Mouse (Mus musculus): ENCODE results near the gene Lsm2. TPM values are rescaled to one million over a fixed set of nuclear protein-coding genes. Genes with fewer than 3 reads are reported as not detected.
"Not testable (repeated sequence)": the region's sequence is repeated elsewhere in the genome, so short reads cannot be mapped to it uniquely, and the experiment has no call there.

Lsm2 gene
- polyA plus RNA-seq, 1 experiment from 2014 or later = 99.4 TPM

- no peaks in the 10 kb centered on the region for H3K36me3 ChIP-seq
- 29% methylated on average over 19 of the region's 19 CpGs for WGBS
- peak overlapping the region; percentile 37 for H3K4me2 ChIP-seq
- H3K4me3 ChIP-seq = no peak overlapping the region
- H3K27me3 ChIP-seq = no peaks in the 10 kb centered on the region
- no peak overlapping the region for H3K27ac ChIP-seq (replicated peaks)
- no peak for ATAC-seq (ENCODE audit: low read depth)
- no peak overlapping the region; the same call in 1 of the 2 replicates for H3K9ac ChIP-seq
- peaks cover 34% of the 10 kb centered on the region for H3K4me1 ChIP-seq (replicated peaks)
- H3K9me3 ChIP-seq = no peaks in the 10 kb centered on the region
These were observed 48.2 kb downstream of the Lsm2 start for GRCm38 (mm10) chr17:35029691-35030532.

- Histone ChIP-seq H3K36me3 (no peaks in the 10 kb centered on the region), H3K27ac (replicated peaks) (no peak overlapping the region), H3K9me3 (no peaks in the 10 kb centered on the region), H3K27me3 (no peaks in the 10 kb centered on the region), H3K9ac (no peak overlapping the region), H3K4me2 (no peak overlapping the region), H3K4me1 (replicated peaks) (peaks cover 28% of the 10 kb centered on the region), H3K4me3 (no peak overlapping the region)
- no peak for ATAC-seq (ENCODE audit: low read depth)
- 92% methylated on average over 11 of the region's 11 CpGs for WGBS
These were observed 49.6 kb downstream of the Lsm2 start for GRCm38 (mm10) chr17:35031272-35031671.

GRCm38 (mm10) chr17:35031880-35032279 is 50.2 kb downstream of the Lsm2 start:
- ATAC-seq (ENCODE audit: low read depth) = no peak
- no peaks in the 10 kb centered on the region for H3K27me3 ChIP-seq
- no peak overlapping the region for H3K4me3 ChIP-seq
- no peak overlapping the region for H3K9ac ChIP-seq
- no peak overlapping the region for H3K4me2 ChIP-seq
- WGBS = 85% methylated on average over 7 of the region's 7 CpGs
- peaks cover 24% of the 10 kb centered on the region for H3K4me1 ChIP-seq (replicated peaks)
- H3K9me3 ChIP-seq = no peaks in the 10 kb centered on the region
- H3K36me3 ChIP-seq = no peaks in the 10 kb centered on the region
- no peak overlapping the region for H3K27ac ChIP-seq (replicated peaks)

GRCm38 (mm10) chr17:35032323-35032870 is 50.7 kb downstream of the Lsm2 start:
- 73% methylated on average over 8 of the region's 8 CpGs for WGBS

GRCm38 (mm10) chr17:35033703-35034102 is 52.0 kb downstream of the Lsm2 start:
- H3K27me3 ChIP-seq; H3K9ac ChIP-seq; H3K36me3 ChIP-seq; ATAC-seq (ENCODE audit: low read depth); H3K4me2 ChIP-seq; H3K4me3 ChIP-seq; H3K9me3 ChIP-seq; H3K27ac ChIP-seq (replicated peaks); H3K4me1 ChIP-seq (replicated peaks): not testable (repeated sequence)
- 81% methylated on average over 1 of the region's 1 CpGs for WGBS

More at GRCm38 (mm10) chr17:35032323-35032870, 50.7 kb downstream of the Lsm2 start:
- ATAC-seq (ENCODE audit: low read depth) = no peak
- Histone ChIP-seq H3K4me1 (replicated peaks) (peaks cover 21% of the 10 kb centered on the region), H3K27me3 (no peaks in the 10 kb centered on the region), H3K9me3 (no peaks in the 10 kb centered on the region), H3K27ac (replicated peaks) (no peak overlapping the region), H3K4me3 (no peak overlapping the region), H3K9ac (no peak overlapping the region), H3K36me3 (no peaks in the 10 kb centered on the region), H3K4me2 (no peak overlapping the region)

- Histone ChIP-seq H3K4me2 (no peak overlapping the region), H3K27ac (replicated peaks) (no peak overlapping the region), H3K9me3 (no peaks in the 10 kb centered on the region), H3K4me3 (no peak overlapping the region), H3K27me3 (no peaks in the 10 kb centered on the region), H3K36me3 (no peaks in the 10 kb centered on the region), H3K4me1 (replicated peaks) (peaks cover 1% of the 10 kb centered on the region), H3K9ac (no peak overlapping the region)
- 74% methylated on average over 6 of the region's 6 CpGs for whole genome bisulfite sequencing
- no peak for ATAC-seq (ENCODE audit: low read depth)
These were observed 53.2 kb downstream of the Lsm2 start for GRCm38 (mm10) chr17:35034896-35035295.

Other genes with a start within 250 kb of the Lsm2 start
- not detected in 2 replicates for gene C4b, start 238.0 kb upstream of the Lsm2 start, polyA plus RNA-seq (2015; fragmentation: Nextera tagmentation; extraction: Ambion mirVana)
- not detected in 2 replicates for gene Cyp21a1, start 177.3 kb upstream of the Lsm2 start, polyA plus RNA-seq (2015; fragmentation: Nextera tagmentation; extraction: Ambion mirVana)
- 31.6 and 34.2 TPM in 2 replicates for gene Stk19, start 144.9 kb upstream of the Lsm2 start, polyA plus RNA-seq (2015; fragmentation: Nextera tagmentation; extraction: Ambion mirVana)
- 63.0 and 63.2 TPM in 2 replicates for gene Dxo, start 144.8 kb upstream of the Lsm2 start, polyA plus RNA-seq (2015; fragmentation: Nextera tagmentation; extraction: Ambion mirVana)
- gene Skiv2l, start 131.7 kb upstream of the Lsm2 start, polyA plus RNA-seq (2015; fragmentation: Nextera tagmentation; extraction: Ambion mirVana) = 49.7 and 57.1 TPM in 2 replicates
- 81.6 and 90.5 TPM in 2 replicates for gene Nelfe, start 131.5 kb upstream of the Lsm2 start, polyA plus RNA-seq (2015; fragmentation: Nextera tagmentation; extraction: Ambion mirVana)
- gene Cfb, start 119.3 kb upstream of the Lsm2 start, polyA plus RNA-seq (2015; fragmentation: Nextera tagmentation; extraction: Ambion mirVana) = 1.8 and 2.9 TPM in 2 replicates
- gene Zbtb12, start 102.4 kb upstream of the Lsm2 start, polyA plus RNA-seq (2015; fragmentation: Nextera tagmentation; extraction: Ambion mirVana) = 9.5 and 10.4 TPM in 2 replicates
- not detected in 2 replicates for gene Gm20547, start 99.8 kb upstream of the Lsm2 start, polyA plus RNA-seq (2015; fragmentation: Nextera tagmentation; extraction: Ambion mirVana)
- gene C2, start 83.6 kb upstream of the Lsm2 start, polyA plus RNA-seq (2015; fragmentation: Nextera tagmentation; extraction: Ambion mirVana) = 0.99 and 2.1 TPM in 2 replicates
- 86.8 and 88.7 TPM in 2 replicates for gene Ehmt2, start 83.4 kb upstream of the Lsm2 start, polyA plus RNA-seq (2015; fragmentation: Nextera tagmentation; extraction: Ambion mirVana)
- gene Slc44a4, start 67.4 kb upstream of the Lsm2 start, polyA plus RNA-seq (2015; fragmentation: Nextera tagmentation; extraction: Ambion mirVana) = not detected in 2 replicates
- gene Neu1, start 50.6 kb upstream of the Lsm2 start, polyA plus RNA-seq (2015; fragmentation: Nextera tagmentation; extraction: Ambion mirVana) = 30.2 and 30.6 TPM in 2 replicates
- 0.38 and 0.47 TPM in 2 replicates for gene Hspa1b, start 22.6 kb upstream of the Lsm2 start, polyA plus RNA-seq (2015; fragmentation: Nextera tagmentation; extraction: Ambion mirVana)
- gene Gm20481, start 11.9 kb upstream of the Lsm2 start, polyA plus RNA-seq (2015; fragmentation: Nextera tagmentation; extraction: Ambion mirVana) = not detected in 2 replicates
- gene Hspa1a, start 9.7 kb upstream of the Lsm2 start, polyA plus RNA-seq (2015; fragmentation: Nextera tagmentation; extraction: Ambion mirVana) = 6.0 and 6.3 TPM in 2 replicates
- 1.5 and 2.2 TPM in 2 replicates for gene Hspa1l, start 9.2 kb upstream of the Lsm2 start, polyA plus RNA-seq (2015; fragmentation: Nextera tagmentation; extraction: Ambion mirVana)
- gene Vars, start 19.1 kb downstream of the Lsm2 start, polyA plus RNA-seq (2015; fragmentation: Nextera tagmentation; extraction: Ambion mirVana) = 57.9 and 58.2 TPM in 2 replicates
- 0.17 and 0.18 TPM in 2 replicates for gene Vwa7, start 34.7 kb downstream of the Lsm2 start, polyA plus RNA-seq (2015; fragmentation: Nextera tagmentation; extraction: Ambion mirVana)
- gene Sapcd1, start 46.2 kb downstream of the Lsm2 start, polyA plus RNA-seq (2015; fragmentation: Nextera tagmentation; extraction: Ambion mirVana) = 2.5 and 2.6 TPM in 2 replicates
- gene Msh5, start 64.9 kb downstream of the Lsm2 start, polyA plus RNA-seq (2015; fragmentation: Nextera tagmentation; extraction: Ambion mirVana) = 2.8 and 3.1 TPM in 2 replicates
- gene Clic1, start 68.1 kb downstream of the Lsm2 start, polyA plus RNA-seq (2015; fragmentation: Nextera tagmentation; extraction: Ambion mirVana) = 132 and 145 TPM in 2 replicates
- 417 and 431 TPM in 2 replicates for gene Ddah2, start 77.2 kb downstream of the Lsm2 start, polyA plus RNA-seq (2015; fragmentation: Nextera tagmentation; extraction: Ambion mirVana)
- 0.54 TPM in 1 of 2 replicates, not detected in the other for gene Ly6g6c, start 83.5 kb downstream of the Lsm2 start, polyA plus RNA-seq (2015; fragmentation: Nextera tagmentation; extraction: Ambion mirVana)
- gene Mpig6b, start 84.3 kb downstream of the Lsm2 start, polyA plus RNA-seq (2015; fragmentation: Nextera tagmentation; extraction: Ambion mirVana) = 0.28 and 0.38 TPM in 2 replicates
- gene Ly6g6e, start 95.0 kb downstream of the Lsm2 start, polyA plus RNA-seq (2015; fragmentation: Nextera tagmentation; extraction: Ambion mirVana) = 0.46 and 0.55 TPM in 2 replicates
- 0.95 and 1.8 TPM in 2 replicates for gene Ly6g6d, start 96.2 kb downstream of the Lsm2 start, polyA plus RNA-seq (2015; fragmentation: Nextera tagmentation; extraction: Ambion mirVana)
- gene Ly6g6f, start 103.7 kb downstream of the Lsm2 start, polyA plus RNA-seq (2015; fragmentation: Nextera tagmentation; extraction: Ambion mirVana) = 0.44 and 0.68 TPM in 2 replicates
- 98.2 and 104 TPM in 2 replicates for gene Abhd16a, start 107.4 kb downstream of the Lsm2 start, polyA plus RNA-seq (2015; fragmentation: Nextera tagmentation; extraction: Ambion mirVana)
- gene Ly6g5c, start 126.4 kb downstream of the Lsm2 start, polyA plus RNA-seq (2015; fragmentation: Nextera tagmentation; extraction: Ambion mirVana) = not detected in 2 replicates
- 1.4 and 1.7 TPM in 2 replicates for gene Ly6g5b, start 133.6 kb downstream of the Lsm2 start, polyA plus RNA-seq (2015; fragmentation: Nextera tagmentation; extraction: Ambion mirVana)
- 20.9 and 25.5 TPM in 2 replicates for gene Gpank1, start 139.6 kb downstream of the Lsm2 start, polyA plus RNA-seq (2015; fragmentation: Nextera tagmentation; extraction: Ambion mirVana)
- 333 and 339 TPM in 2 replicates for gene Csnk2b, start 140.2 kb downstream of the Lsm2 start, polyA plus RNA-seq (2015; fragmentation: Nextera tagmentation; extraction: Ambion mirVana)
- gene D17H6S53E, start 144.5 kb downstream of the Lsm2 start, polyA plus RNA-seq (2015; fragmentation: Nextera tagmentation; extraction: Ambion mirVana) = 8.9 and 10.6 TPM in 2 replicates
- 0.61 and 0.77 TPM in 2 replicates for gene Apom, start 150.2 kb downstream of the Lsm2 start, polyA plus RNA-seq (2015; fragmentation: Nextera tagmentation; extraction: Ambion mirVana)
- 67.1 and 75.0 TPM in 2 replicates for gene Bag6, start 153.3 kb downstream of the Lsm2 start, polyA plus RNA-seq (2015; fragmentation: Nextera tagmentation; extraction: Ambion mirVana)
- gene Prrc2a, start 183.0 kb downstream of the Lsm2 start, polyA plus RNA-seq (2015; fragmentation: Nextera tagmentation; extraction: Ambion mirVana) = 178 and 185 TPM in 2 replicates
- gene Aif1, start 194.2 kb downstream of the Lsm2 start, polyA plus RNA-seq (2015; fragmentation: Nextera tagmentation; extraction: Ambion mirVana) = 11.4 and 12.7 TPM in 2 replicates
- 7.8 and 8.9 TPM in 2 replicates for gene Lst1, start 206.6 kb downstream of the Lsm2 start, polyA plus RNA-seq (2015; fragmentation: Nextera tagmentation; extraction: Ambion mirVana)
- gene Ltb, start 212.6 kb downstream of the Lsm2 start, polyA plus RNA-seq (2015; fragmentation: Nextera tagmentation; extraction: Ambion mirVana) = 0.22 and 0.58 TPM in 2 replicates
- 0.13 TPM in 1 of 2 replicates, not detected in the other for gene Tnf, start 220.1 kb downstream of the Lsm2 start, polyA plus RNA-seq (2015; fragmentation: Nextera tagmentation; extraction: Ambion mirVana)
- 0.42 TPM in 1 of 2 replicates, not detected in the other for gene Lta, start 223.5 kb downstream of the Lsm2 start, polyA plus RNA-seq (2015; fragmentation: Nextera tagmentation; extraction: Ambion mirVana)
- 0.56 TPM in 1 of 2 replicates, not detected in the other for gene Gm16181, start 239.0 kb downstream of the Lsm2 start, polyA plus RNA-seq (2015; fragmentation: Nextera tagmentation; extraction: Ambion mirVana)